Mouse (Mus musculus) frontal cortex, adult 2 months (tissue): ENCODE data around the gene Rnf149. TPM values are rescaled to one million over a fixed set of nuclear protein-coding genes. Genes with fewer than 3 reads are reported as not detected.

Experiments
- DNase-seq, 2 experiments: peaks; one replicate each; pipeline ENCODE4 v3.0.0; 2022; ENCODE audit warnings: low spot score in 1 of 2; ENCODE audit errors: extremely low spot score in 1 of 2
- polyA plus RNA-seq: library from polyadenylated mRNA; depleted of rRNA; stranded (reverse); fragments of >200 nt; gene quantifications from 2 replicates; pipeline ENCODE4 v1.2.3, GENCODE M21; 2012; rRNA removed

Gene Rnf149
- polyA plus RNA-seq, 1 experiment = 29.3 TPM

DNA sequence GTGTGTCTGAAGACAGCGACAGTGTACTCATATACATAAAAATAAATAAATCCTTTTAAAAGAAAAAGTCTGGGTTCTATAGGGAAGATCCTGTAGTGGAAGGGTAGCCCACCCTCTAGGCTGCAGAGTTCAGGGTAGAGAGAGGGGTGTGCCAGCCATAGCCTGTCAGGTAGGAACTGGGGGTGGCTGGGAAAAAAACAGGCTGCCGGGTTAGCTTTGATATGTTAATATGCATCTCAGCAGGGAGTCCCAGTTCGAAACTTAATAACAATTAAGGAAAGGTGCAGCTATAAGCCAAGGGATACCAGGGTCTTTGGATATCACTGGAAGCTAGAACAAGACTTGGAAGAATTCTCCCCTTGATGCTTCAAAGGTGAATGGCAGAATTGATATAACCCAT is 43.3 kb downstream of the Rnf149 start:
- DNase-seq = no peak

GRCm38 (mm10) chr1:39531036-39531435 is 46.2 kb downstream of the Rnf149 start:
- no peak for DNase-seq

DNA sequence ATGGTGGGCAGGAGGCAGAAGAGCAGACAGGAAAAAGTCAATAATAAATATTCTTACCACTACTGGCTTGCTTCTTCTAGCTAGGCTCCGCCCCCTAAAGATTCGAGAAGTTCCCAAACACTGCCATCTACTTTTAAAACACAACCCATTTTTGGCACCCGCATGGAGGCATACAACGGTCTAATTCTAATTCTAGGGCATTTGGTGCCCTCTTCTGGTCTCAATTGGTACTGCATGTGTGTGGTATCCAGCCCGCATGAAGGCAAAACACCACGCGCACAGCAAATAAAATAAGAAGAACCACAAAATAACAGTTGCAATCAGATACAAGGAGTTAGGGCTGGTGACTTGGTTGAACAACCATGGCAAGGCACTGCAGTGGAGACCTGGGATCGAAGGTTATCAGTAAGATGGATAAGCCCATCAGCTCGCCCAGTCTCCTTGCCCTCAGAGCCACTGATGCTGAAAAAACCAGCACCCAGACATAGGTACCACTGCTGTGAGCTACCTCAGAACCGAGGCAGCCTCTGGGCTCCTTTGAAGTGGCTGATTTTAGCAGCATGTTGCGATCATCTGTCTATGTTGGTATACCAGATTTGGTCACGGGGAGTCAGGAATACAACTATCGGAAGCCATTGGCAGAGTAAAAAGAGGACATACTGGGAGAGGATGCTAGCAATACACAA is 46.8 kb downstream of the Rnf149 start:
- DNase-seq = peak; percentile 59 to 95

DNA sequence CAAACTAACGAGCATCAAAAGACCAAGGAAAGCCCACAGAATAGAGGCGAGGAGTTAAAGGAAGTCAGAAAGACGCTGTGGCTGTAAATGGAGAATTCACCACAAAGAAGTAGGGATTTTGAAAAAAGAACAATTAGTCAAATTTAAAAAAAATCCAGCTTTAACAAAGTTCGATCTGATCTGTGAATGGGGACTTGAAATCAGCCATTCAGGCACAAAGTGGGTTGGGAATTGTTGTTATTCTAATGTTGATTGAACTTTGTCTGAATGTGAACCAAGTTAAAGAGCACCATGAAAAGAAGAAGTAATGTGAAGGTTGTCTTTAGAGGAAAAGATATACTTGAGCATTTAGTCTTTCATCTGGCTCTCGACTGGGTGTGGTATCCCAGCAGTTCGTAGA is 48.9 kb downstream of the Rnf149 start:
- no peak for DNase-seq

DNA sequence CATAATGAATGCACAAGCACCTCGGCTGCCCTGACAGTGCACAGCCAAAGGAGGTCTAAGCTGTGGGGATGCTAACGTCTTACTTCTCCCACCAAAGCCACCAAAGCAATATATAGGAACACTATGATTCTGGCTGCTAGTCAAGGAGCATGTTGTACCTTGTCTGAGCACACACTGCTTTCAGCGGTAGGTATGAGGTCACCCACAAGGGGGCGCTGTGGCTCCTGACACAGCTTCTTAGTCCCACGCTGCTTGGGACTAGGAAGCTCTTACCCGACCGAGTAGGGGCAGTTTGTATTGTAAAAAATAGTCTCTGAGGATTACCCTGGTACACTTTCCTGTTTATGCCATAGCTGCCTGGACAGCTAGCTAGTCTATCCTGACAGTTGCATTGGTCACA is 49.8 kb downstream of the Rnf149 start:
- peak in 1 of 2 experiments; percentile 82 for DNase-seq

DNA sequence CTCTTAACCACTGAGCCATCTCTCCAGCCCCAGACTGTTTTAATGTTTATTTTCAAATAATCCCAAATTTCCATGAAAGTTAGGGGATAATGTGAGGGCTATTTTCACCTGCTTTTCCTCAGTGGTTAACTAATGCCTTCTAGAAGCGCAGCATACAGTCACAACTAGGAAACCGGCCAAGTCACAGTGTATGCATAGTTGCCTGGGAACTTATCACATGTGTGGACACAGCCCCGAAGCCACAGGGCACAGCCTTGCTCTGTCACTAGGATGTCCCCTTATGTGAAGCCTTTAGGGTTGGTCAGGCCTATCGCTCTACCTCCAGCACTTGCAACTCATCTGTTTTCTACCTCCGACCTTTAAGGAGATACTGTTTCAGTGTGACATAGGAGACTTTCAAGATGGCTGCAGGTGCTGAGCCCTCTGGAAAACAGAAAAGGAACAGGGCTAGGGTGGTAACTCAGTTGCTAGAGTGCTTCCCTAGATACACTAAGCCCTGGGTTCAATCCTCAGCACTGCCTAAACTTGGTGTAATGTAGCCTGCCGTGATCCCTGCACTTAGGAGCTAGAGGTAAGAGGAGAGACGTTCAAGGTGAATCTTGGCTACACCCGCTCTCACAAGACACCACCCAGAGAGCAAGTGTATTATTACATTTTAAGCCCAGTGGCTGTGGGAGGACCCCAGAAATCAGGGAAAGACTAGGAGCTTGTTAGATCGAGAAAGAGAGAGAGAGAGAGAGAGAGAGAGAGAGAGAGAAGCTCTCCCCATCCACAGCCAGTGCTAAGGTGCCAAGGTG is 50.6 kb downstream of the Rnf149 start:
- DNase-seq = no peak

GRCm38 (mm10) chr1:39525763-39526162 is 51.4 kb downstream of the Rnf149 start:
- no peak for DNase-seq

DNA sequence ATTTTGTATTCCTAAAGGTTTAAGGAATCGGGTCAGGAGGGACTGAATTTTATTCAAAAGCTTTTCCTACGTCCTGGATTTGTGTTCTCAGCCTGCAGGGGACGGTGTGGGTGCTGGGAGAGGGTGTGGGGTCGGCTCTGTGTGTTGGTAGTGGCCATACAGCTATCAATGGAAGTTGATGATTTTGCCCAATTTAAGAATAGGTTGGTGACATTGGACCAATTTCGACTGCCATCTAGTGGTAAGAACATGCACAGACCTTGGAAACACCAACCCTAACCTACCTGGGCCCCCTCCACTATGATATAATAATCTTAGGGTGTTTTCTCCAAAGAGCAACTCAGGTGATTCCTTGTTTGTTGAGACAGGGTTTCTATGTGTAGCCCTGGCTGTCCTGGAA is 54.7 kb downstream of the Rnf149 start:
- peak in 1 of 2 experiments; percentile 73 for DNase-seq

- DNase-seq = no peak
These were observed 55.9 kb downstream of the Rnf149 start for GRCm38 (mm10) chr1:39521326-39521725.

- DNase-seq = no peak
These were observed 61.8 kb downstream of the Rnf149 start for GRCm38 (mm10) chr1:39515303-39515991.

- DNase-seq = no peak
These were observed 65.0 kb downstream of the Rnf149 start for GRCm38 (mm10) chr1:39512183-39512582.

GRCm38 (mm10) chr1:39511775-39512174 is 65.4 kb downstream of the Rnf149 start:
- DNase-seq = no peak

DNA sequence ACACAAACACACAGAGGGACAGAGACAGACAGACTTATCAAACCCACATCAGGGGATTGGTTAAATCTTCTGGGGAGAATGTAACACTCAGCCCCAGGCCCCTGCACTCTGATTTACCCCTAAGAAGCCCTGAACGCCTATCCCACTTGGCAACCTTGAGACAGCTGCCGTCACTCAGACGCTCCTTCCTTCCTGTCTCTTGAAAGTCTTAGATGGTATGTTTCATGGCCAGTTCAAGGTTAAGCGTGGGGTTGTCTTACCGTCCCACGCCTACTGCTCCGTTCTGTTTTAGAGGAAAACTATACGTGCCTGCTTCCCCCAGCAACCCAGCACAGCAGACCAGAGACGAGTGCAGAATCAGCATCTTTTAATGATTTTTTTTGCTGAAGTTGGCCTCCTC is 71.6 kb downstream of the Rnf149 start:
- no peak for DNase-seq

DNA sequence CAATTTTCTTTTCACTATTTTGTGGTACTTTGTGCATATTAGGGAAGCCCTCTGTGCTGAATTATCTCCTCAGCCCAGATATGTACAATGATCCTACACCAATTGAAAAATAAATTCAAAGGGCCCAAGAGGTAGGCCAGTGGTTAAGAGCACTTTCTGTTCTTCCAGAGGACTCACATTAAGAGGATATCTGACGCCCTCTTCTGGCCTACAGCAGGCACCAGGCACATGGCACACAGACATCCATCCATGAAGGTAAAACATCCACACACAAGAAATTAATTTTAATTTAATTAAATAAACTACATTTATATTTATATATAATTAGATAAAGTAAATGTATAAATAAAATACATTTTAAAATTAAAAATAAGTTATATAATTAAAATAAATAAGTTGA is 72.9 kb downstream of the Rnf149 start:
- DNase-seq = peak in 1 of 2 experiments; percentile 69

- DNase-seq = peak in 1 of 2 experiments; percentile 28
These were observed 74.2 kb downstream of the Rnf149 start for GRCm38 (mm10) chr1:39502817-39503633.

Other genes starting within 250 kb of the Rnf149 start
- gene Rpl31, start 209.6 kb downstream of the Rnf149 start, polyA plus RNA-seq = 751 and 916 TPM in 2 replicates
- 20.7 and 20.9 TPM in 2 replicates for gene Tbc1d8, start 98.7 kb downstream of the Rnf149 start, polyA plus RNA-seq
- 19.4 and 19.9 TPM in 2 replicates for gene Cnot11, start 42.4 kb downstream of the Rnf149 start, polyA plus RNA-seq
- gene Creg2, start 74.1 kb upstream of the Rnf149 start, polyA plus RNA-seq = 26.1 and 29.5 TPM in 2 replicates
- gene Rfx8, start 143.6 kb upstream of the Rnf149 start, polyA plus RNA-seq = 0.26 and 0.48 TPM in 2 replicates
- gene Gm3646, start 227.9 kb upstream of the Rnf149 start, polyA plus RNA-seq = not detected in 2 replicates